Mouse (Mus musculus): Measurements from ENCODE around the gene P2ry12. TPM values are rescaled to one million over a fixed set of nuclear protein-coding genes. Genes with fewer than 3 reads are reported as not detected.

P2ry12 gene
- polyA plus RNA-seq, 2 experiments = 2.5 to 3.3 TPM

DNA sequence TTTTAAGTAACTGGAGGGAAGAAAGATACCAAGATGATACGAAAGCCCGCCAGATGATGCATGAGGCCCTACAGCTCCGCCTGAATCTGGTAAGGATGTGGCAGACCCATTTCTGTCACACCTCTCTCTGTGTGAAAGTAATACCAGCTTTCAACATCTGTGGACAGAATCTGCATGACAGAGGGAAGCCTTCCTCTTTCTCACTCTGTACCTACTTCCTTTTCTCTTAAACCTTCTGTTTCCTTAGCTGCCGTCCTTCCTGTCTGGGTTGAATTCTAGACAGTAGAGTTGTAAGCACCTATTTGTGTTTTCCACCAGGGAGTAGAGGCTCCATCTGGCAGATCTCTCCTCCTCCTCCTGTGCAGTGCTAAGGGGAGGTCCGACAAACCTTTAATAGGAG, 1.9 kb downstream of the P2ry12 start:
- Histone ChIP-seq H3K27ac (replicated peaks; ENCODE audit: low read depth, low read length) (no peak overlapping the region), H3K4me1 (ENCODE audit: control insufficient read depth, insufficient read depth, low read length) (peaks cover 5% of the 10 kb centered on the region; the same call in 1 of the 2 replicates), H3K9me3 (ENCODE audit: control insufficient read depth, low read length) (no peaks in the 10 kb centered on the region), H3K27me3 (ENCODE audit: control insufficient read depth, insufficient read depth, low read length) (no peaks in the 10 kb centered on the region), H3K4me3 (replicated peaks; ENCODE audit: low read length) (no peak overlapping the region), H3K9ac (ENCODE audit: low read depth, low read length, severe bottlenecking) (no peak overlapping the region), H3K36me3 (ENCODE audit: control insufficient read depth, insufficient read depth, low read length) (no peaks in the 10 kb centered on the region), H3K4me2 (replicated peaks; ENCODE audit: low read depth, low read length, severe bottlenecking) (no peak overlapping the region)
- WGBS = 31% methylated on average over 5 of the region's 5 CpGs
- DNase-seq (ENCODE audit: low spot score) = no peak
- ATAC-seq (ENCODE audit: low FRiP score, low read depth) = peak; percentile 23; the same call in 1 of the 2 replicates
- TF ChIP-seq POLR2A (IDR thresholded peaks at IDR 0.05; ENCODE audit: borderline replicate concordance, extremely low read depth, insufficient read depth, insufficient read length) = no peak

DNA sequence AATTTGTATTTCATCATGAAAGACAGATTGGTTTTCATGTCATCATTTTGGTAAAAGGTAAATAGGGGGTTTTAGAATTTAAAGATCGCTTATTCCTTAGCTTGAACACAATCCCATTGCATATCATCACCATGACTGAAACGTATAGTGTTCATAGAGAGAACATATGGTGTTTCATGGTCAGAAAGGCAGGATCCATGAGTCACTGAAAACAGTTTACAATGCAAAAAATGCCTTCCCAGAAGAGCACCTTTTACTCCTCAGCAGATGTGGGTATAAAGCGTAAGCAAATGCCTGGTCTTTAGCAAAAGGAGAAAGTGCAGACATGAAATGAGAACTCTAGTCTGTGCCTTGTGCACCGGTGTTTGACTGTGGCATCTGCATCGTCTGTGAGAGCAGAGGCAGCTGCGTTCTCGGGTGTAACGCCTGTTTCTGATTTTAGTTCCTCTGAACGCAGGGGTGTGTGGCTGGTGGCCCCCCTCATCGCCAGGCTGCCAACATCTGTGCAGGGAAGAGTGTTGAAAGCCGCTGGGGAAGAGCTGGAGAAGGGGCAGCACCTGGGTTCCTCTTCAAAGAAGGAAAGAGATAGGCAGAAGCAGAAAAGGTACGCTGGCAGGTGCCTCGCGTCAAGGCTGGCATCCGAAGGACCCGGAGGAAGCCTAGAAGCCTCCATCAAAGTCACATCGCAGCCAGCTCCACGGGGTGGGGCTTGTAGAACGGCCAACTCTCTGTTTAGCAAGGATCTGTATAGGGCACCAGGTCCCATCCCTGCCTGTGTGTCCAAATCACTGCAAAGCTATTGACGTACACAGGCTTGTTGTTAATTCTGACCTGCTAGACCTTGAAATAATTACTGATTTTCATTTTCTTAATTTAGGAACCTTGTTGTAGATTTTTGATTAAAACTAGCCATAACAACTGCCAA, 4.7 kb downstream of the P2ry12 start:
- no peak for TF ChIP-seq POLR2A (IDR thresholded peaks at IDR 0.05; ENCODE audit: borderline replicate concordance, extremely low read depth, insufficient read depth, insufficient read length)
- DNase-seq (ENCODE audit: low spot score) (no peak), ATAC-seq (ENCODE audit: low FRiP score, low read depth) (peak; percentile 23; the same call in 1 of the 2 replicates)
- Histone ChIP-seq H3K9me3 (ENCODE audit: control insufficient read depth, low read length) (no peaks in the 10 kb centered on the region), H3K36me3 (ENCODE audit: control insufficient read depth, insufficient read depth, low read length) (no peaks in the 10 kb centered on the region), H3K4me3 (replicated peaks; ENCODE audit: low read length) (no peak overlapping the region), H3K4me1 (ENCODE audit: control insufficient read depth, insufficient read depth, low read length) (peaks cover 5% of the 10 kb centered on the region; the same call in 1 of the 2 replicates), H3K27ac (replicated peaks; ENCODE audit: low read depth, low read length) (no peak overlapping the region), H3K9ac (ENCODE audit: low read depth, low read length, severe bottlenecking) (no peak overlapping the region), H3K4me2 (replicated peaks; ENCODE audit: low read depth, low read length, severe bottlenecking) (no peak overlapping the region), H3K27me3 (ENCODE audit: control insufficient read depth, insufficient read depth, low read length) (no peaks in the 10 kb centered on the region)
- 49% methylated on average over 20 of the region's 20 CpGs for WGBS

DNA sequence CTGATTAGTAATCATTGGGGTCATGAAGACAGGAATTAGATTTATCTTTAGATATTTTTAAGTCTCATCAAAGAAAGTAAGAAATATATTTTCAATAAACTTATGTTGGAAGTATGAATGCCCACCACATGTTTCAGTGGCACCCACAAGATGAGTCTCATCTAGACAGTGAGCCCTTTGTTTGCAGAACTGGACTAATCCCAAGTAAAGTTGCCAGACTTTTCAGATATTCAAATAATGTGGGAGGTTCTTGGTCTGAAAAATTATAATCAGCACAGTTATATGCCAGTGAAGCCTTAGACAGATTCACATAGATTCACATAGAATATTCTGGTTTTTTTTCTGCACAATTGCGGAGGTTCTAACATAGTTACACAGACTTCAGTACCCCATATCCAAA, 12.2 kb downstream of the P2ry12 start:
- Histone ChIP-seq H3K4me1 (ENCODE audit: control insufficient read depth, insufficient read depth, low read length) (no peaks in the 10 kb centered on the region), H3K27ac (replicated peaks; ENCODE audit: low read depth, low read length) (no peak overlapping the region), H3K27me3 (ENCODE audit: control insufficient read depth, insufficient read depth, low read length) (no peaks in the 10 kb centered on the region), H3K4me2 (replicated peaks; ENCODE audit: low read depth, low read length, severe bottlenecking) (no peak overlapping the region), H3K9ac (ENCODE audit: low read depth, low read length, severe bottlenecking) (no peak overlapping the region), H3K9me3 (ENCODE audit: control insufficient read depth, low read length) (no peaks in the 10 kb centered on the region), H3K4me3 (replicated peaks; ENCODE audit: low read length) (no peak overlapping the region), H3K36me3 (ENCODE audit: control insufficient read depth, insufficient read depth, low read length) (no peaks in the 10 kb centered on the region)
- ATAC-seq (ENCODE audit: low FRiP score, low read depth) = no peak
- DNase-seq (ENCODE audit: low spot score) = no peak
- no peak for TF ChIP-seq POLR2A (IDR thresholded peaks at IDR 0.05; ENCODE audit: borderline replicate concordance, extremely low read depth, insufficient read depth, insufficient read length)
- 95% methylated on average over 1 of the region's 1 CpGs for WGBS

DNA sequence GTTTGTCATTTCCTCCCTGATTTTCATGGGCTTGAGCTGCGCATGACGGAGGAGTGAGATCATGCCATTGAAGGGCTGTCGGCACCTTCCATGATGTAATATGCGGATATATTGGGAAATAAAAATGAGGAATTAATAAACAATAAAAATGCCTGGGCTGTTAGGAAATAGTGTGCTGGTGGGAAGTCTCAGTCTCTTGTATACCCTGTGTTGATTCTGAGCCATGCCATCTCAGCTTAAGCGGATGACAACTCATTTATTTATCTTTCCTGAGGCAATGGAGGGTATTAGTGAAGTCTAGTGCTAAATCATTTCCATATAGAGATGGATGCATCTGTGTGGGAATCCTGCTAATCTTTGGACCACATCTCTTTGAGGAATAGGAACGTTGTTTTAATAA, 14.6 kb downstream of the P2ry12 start:
- DNase-seq (ENCODE audit: low spot score) = no peak
- Histone ChIP-seq H3K4me1 (ENCODE audit: control insufficient read depth, insufficient read depth, low read length) (no peaks in the 10 kb centered on the region), H3K27me3 (ENCODE audit: control insufficient read depth, insufficient read depth, low read length) (no peaks in the 10 kb centered on the region), H3K9me3 (ENCODE audit: control insufficient read depth, low read length) (no peaks in the 10 kb centered on the region), H3K4me2 (replicated peaks; ENCODE audit: low read depth, low read length, severe bottlenecking) (no peak overlapping the region), H3K36me3 (ENCODE audit: control insufficient read depth, insufficient read depth, low read length) (no peaks in the 10 kb centered on the region), H3K4me3 (replicated peaks; ENCODE audit: low read length) (no peak overlapping the region), H3K9ac (ENCODE audit: low read depth, low read length, severe bottlenecking) (no peak overlapping the region), H3K27ac (replicated peaks; ENCODE audit: low read depth, low read length) (no peak overlapping the region)
- WGBS = 73% methylated on average over 6 of the region's 6 CpGs
- no peak for TF ChIP-seq POLR2A (IDR thresholded peaks at IDR 0.05; ENCODE audit: borderline replicate concordance, extremely low read depth, insufficient read depth, insufficient read length)
- no peak for ATAC-seq (ENCODE audit: low FRiP score, low read depth)

DNA sequence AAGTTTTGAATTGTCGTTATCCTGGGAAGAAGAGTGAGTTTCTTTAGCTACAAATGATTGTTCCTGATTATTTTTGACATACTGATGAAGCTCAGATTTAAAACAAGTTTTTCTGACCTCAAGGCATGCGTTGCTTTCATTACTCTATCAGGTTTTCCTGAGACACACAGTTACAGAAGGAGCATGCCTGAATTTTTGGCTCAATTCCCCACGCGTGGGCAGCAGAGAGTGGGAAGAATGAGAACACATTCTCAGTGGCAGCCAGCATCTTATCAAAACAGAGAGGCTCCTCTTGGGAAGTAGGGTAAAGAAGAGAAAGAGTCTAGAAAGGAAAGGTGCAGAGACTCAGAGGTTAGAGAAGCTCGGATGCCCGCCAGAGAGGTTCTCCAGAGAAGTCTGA, 19.3 kb downstream of the P2ry12 start:
- H3K9ac ChIP-seq (ENCODE audit: low read depth, low read length, severe bottlenecking) = no peak overlapping the region
- H3K4me2 ChIP-seq (replicated peaks; ENCODE audit: low read depth, low read length, severe bottlenecking) = no peak overlapping the region
- no peak for TF ChIP-seq POLR2A (IDR thresholded peaks at IDR 0.05; ENCODE audit: borderline replicate concordance, extremely low read depth, insufficient read depth, insufficient read length)
- ATAC-seq (ENCODE audit: low FRiP score, low read depth) (no peak), DNase-seq (ENCODE audit: low spot score) (no peak)
- no peaks in the 10 kb centered on the region for H3K4me1 ChIP-seq (ENCODE audit: control insufficient read depth, insufficient read depth, low read length)
- H3K36me3 ChIP-seq (ENCODE audit: control insufficient read depth, insufficient read depth, low read length) = no peaks in the 10 kb centered on the region
- no peaks in the 10 kb centered on the region for H3K27me3 ChIP-seq (ENCODE audit: control insufficient read depth, insufficient read depth, low read length)
- 62% methylated on average over 6 of the region's 6 CpGs for WGBS
- no peaks in the 10 kb centered on the region for H3K9me3 ChIP-seq (ENCODE audit: control insufficient read depth, low read length)
- no peak overlapping the region for H3K4me3 ChIP-seq (replicated peaks; ENCODE audit: low read length)
- no peak overlapping the region for H3K27ac ChIP-seq (replicated peaks; ENCODE audit: low read depth, low read length)
